Mouse (Mus musculus): Measurements from ENCODE around the gene Ccsap. TPM values are rescaled to one million over a fixed set of nuclear protein-coding genes. Genes with fewer than 3 reads are reported as not detected.

Ccsap gene
- polyA plus RNA-seq (2017; shearing (Covaris generic)), result 10 to 100 TPM; 12.1 to 14.9 TPM

DNA sequence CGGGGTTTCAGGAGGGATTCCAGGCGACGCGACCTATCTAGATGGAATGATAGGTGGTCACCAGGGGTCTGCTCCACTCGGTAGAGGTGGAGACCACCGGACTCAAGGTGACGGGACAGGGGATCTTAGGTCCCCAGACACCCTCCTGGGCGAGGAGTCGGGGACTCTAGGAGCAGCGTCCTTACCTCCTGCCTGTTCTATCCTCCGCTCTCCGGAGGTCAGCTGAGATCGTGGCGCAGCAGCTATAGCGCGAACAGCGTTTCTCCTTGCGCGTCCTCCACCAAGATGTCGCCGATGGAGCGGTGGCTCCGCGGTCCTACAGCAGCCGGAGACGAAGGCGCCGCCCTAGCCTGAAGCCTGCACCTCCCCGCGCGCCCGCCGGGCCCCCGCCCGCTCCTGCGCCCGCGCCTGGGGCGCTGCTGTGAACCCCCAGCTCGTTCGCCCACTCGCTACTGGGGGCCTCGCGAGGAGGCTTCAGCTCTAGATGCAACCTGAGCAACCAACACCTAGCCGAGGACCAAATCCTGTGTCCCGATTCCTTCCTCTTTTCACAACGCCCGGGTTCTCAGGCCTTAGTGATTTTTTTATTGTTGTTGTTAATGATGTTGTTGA is at the start of gene Ccsap:
Ccsap (minus strand) TSS at position 562 of the 612 bp plus-strand sequence.

DNA sequence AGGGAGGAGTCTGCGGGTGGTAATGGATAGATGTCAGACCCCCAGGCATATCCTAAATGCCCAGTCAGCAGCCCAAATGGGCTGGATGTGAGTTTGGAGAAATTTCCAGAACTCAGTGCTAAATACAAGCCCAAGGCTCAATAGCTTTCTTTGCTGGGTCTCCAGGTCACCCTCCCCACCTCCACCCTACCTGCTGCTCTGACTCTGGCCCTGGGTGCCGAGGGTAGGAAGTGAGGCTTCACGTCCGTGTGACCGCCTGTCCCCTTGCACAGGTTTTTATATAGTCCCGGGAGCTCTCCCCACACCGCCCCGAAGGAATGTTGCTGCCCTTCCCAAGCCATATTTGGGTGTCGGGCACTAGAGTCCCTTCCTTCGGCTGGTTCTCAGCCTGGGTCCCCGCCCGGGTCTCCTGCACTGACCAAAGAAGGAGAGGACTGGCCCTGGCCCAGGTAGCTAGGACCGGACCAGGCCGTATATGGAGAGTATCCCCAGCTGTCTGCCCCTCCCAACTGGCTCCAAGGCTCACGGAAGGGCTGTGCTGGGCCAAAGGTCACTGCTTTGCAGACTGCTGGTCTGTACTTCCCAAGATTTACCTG is 34.6 kb upstream of the Ccsap start, which contains the start of gene Acta1:
Acta1 (minus strand) TSS at position 250 of the 596 bp plus-strand sequence.

DNA sequence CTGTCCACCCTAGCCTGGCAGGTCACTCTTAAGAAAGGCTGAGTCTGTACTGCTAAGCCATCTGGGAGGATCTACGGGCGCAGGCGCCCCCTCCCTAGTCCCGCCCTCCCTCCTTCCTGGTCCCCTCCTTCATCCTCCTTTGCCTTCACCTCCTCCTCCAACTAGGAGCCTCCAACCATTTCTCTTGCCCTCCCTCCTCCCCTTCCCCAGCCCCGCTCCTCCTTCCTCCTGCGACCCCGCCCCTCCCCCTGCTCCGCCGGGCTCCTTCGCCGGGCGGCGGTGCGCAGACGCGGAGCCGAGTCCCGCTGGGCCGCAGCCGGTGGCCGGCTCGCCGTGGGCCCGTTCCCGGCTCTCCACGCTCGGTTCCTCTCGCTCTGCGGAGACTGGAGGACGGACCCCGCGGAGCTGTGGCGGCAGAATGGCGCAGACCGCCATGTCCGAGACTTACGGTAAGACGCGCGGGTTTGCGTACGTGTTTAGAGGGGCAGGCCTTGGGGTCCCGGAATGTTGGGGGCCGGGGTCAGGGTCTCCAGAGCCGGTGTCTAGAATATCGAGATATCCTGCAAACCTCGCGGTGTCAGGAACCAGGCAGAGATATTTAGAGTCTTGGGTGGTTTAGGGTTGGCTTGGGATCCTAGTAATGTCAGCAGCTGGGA is 54.2 kb downstream of the Ccsap start, which contains the start of gene Rab4a:
Rab4a (plus strand) TSS at position 268 of the 656 bp plus-strand sequence.

Other genes starting within 250 kb of the Ccsap start
- gene Rhou, start 206.3 kb downstream of the Ccsap start, polyA plus RNA-seq (2017; shearing (Covaris generic)), result under 1 TPM; 0.14 to 0.36 TPM
- gene Rab4a, start 54.2 kb downstream of the Ccsap start, polyA plus RNA-seq (2017; shearing (Covaris generic)), result 10 to 100 TPM; 22.5 to 26.8 TPM
- gene Acta1, start 34.5 kb upstream of the Ccsap start, polyA plus RNA-seq (2017; shearing (Covaris generic)), result under 1 TPM; 0.16 TPM
- gene Nup133, start 89.1 kb upstream of the Ccsap start, polyA plus RNA-seq (2017; shearing (Covaris generic)), result 10 to 100 TPM; 11.1 to 18.5 TPM
- 1 to 10 TPM; 2.5 to 3.6 TPM for gene Abcb10, start 122.9 kb upstream of the Ccsap start, polyA plus RNA-seq (2017; shearing (Covaris generic))
- gene Taf5l, start 161.2 kb upstream of the Ccsap start, polyA plus RNA-seq (2017; shearing (Covaris generic)), result 10 to 100 TPM; 58.9 to 61.4 TPM
- 1 to 10 TPM; 7.0 to 8.8 TPM for gene Urb2, start 161.3 kb upstream of the Ccsap start, polyA plus RNA-seq (2017; shearing (Covaris generic))

Measured in activated CD4-positive, CD25-positive, alpha-beta regulatory T cell (primary cell).